Mouse (Mus musculus) limb, embryonic 10.5 days (tissue): Measurements from ENCODE around the gene Shld1. TPM values are rescaled to one million over a fixed set of nuclear protein-coding genes. Genes with fewer than 3 reads are reported as not detected.

ENCODE experiments used
- DNase-seq: peaks from one replicate; pipeline ENCODE4 v3.0.0-alpha.2; 2017; ENCODE audit warnings: low spot score
- H3K27ac ChIP-seq: fragments of 300-500 bp; sonication (generic); 2 replicates; pipeline ENCODE4 v1.5.1; 2016; ENCODE audit warnings: mild to moderate bottlenecking
- H3K27me3 ChIP-seq: fragments of 300-500 bp; sonication (generic); 2 replicates; pipeline ENCODE4 v1.6.1; 2016; ENCODE audit warnings: low read depth, mild to moderate bottlenecking; ENCODE audit not compliant: poor library complexity, severe bottlenecking
- H3K36me3 ChIP-seq: fragments of 300-500 bp; sonication (generic); 2 replicates; pipeline ENCODE4 v1.6.1; 2016; ENCODE audit warnings: mild to moderate bottlenecking, moderate library complexity
- H3K4me1 ChIP-seq: fragments of 300-500 bp; sonication (generic); 2 replicates; pipeline ENCODE4 v1.6.1; 2016
- H3K4me3 ChIP-seq: fragments of 300-500 bp; sonication (generic); 2 replicates; pipeline ENCODE4 v1.5.1; 2016; ENCODE audit warnings: mild to moderate bottlenecking, moderate library complexity
- H3K9me3 ChIP-seq: fragments of 300-500 bp; sonication (generic); replicated peaks from 2 replicates; pipeline ENCODE4 v1.6.1; 2016; ENCODE audit warnings: mild to moderate bottlenecking
- WGBS: fragments of 180-500 bp; shearing (Covaris S2); methylation state at CpG from one replicate; pipeline ENCODE4 v1.1.7; 2016; 5-methylcytosine and 5-hydroxymethylcytosine counted together
- polyA plus RNA-seq: library from polyadenylated mRNA; unstranded; fragments of >200 nt; fragmentation: Nextera tagmentation; extraction: Ambion mirVana; gene quantifications from 2 replicates; pipeline ENCODE4 v1.2.1, GENCODE M21; 2016

Gene Shld1
- polyA plus RNA-seq, 1 experiment from 2014 or later: 17.0 TPM

- no peaks in the 10 kb centered on the region for H3K4me1 ChIP-seq
- 84% methylated on average over 7 of the region's 7 CpGs for WGBS
- H3K36me3 ChIP-seq: no peaks in the 10 kb centered on the region
- no peaks in the 10 kb centered on the region for H3K9me3 ChIP-seq
- no peak overlapping the region for H3K27ac ChIP-seq
- no peaks in the 10 kb centered on the region for H3K27me3 ChIP-seq
- H3K4me3 ChIP-seq: no peak overlapping the region
- DNase-seq: no peak
These were observed 107.5 kb downstream of the Shld1 start for GRCm38 (mm10) chr2:132794204-132794586.

Other genes with a start within 250 kb of the Shld1 start
- 21.9 and 29.4 TPM in 2 replicates for gene Gpcpd1, start 99.2 kb upstream of the Shld1 start, polyA plus RNA-seq
- 0.10 TPM in 2 replicates for gene Chgb, start 94.3 kb downstream of the Shld1 start, polyA plus RNA-seq
- gene Trmt6, start 129.1 kb downstream of the Shld1 start, polyA plus RNA-seq: 36.0 and 43.9 TPM in 2 replicates
- gene Mcm8, start 129.2 kb downstream of the Shld1 start, polyA plus RNA-seq: 30.2 and 30.6 TPM in 2 replicates
- 17.0 and 17.4 TPM in 2 replicates for gene Crls1, start 159.7 kb downstream of the Shld1 start, polyA plus RNA-seq
- gene Lrrn4, start 194.0 kb downstream of the Shld1 start, polyA plus RNA-seq: 1.1 and 2.4 TPM in 2 replicates